Mouse (Mus musculus) MEL (cell line): Measurements from ENCODE around the gene Tmem29.
A peak's percentile ranks its signal among the peaks of the same experiment; 100 is the strongest.

ENCODE experiments used
- CTCF ChIP-seq, 3 experiments: IDR thresholded peaks in 2 of 3; conservative IDR thresholded peaks in 1 of 3; 2 replicates each; pipeline ENCODE4 v1.5.1; 2011 to 2012; ENCODE audit warnings: low read length in 3 of 3, low read depth in 2 of 3, mild to moderate bottlenecking in 2 of 3, improper control_type of control experiment in 1 of 3, inconsistent platforms in 1 of 3, mixed read lengths in 1 of 3, moderate library complexity in 1 of 3; ENCODE audit not compliant: control insufficient read depth in 1 of 3, insufficient read depth in 1 of 3, poor library complexity in 1 of 3, severe bottlenecking in 1 of 3
- EP300 ChIP-seq, 2 experiments: IDR thresholded peaks; 2 replicates each; pipeline ENCODE4 v1.6.1; 2011; ENCODE audit warnings: improper control_type of control experiment in 2 of 2, low read length in 2 of 2, low read depth in 1 of 2, mild to moderate bottlenecking in 1 of 2
- ETS1 ChIP-seq: IDR thresholded peaks from 2 replicates; pipeline ENCODE4 v1.6.1; 2012; ENCODE audit warnings: low read depth, mild to moderate bottlenecking, inconsistent platforms, low read length, improper control_type of control experiment, moderate library complexity
- JUND ChIP-seq: IDR thresholded peaks from 2 replicates; pipeline ENCODE4 v1.6.1; 2011; ENCODE audit warnings: low read depth, mild to moderate bottlenecking, improper control_type of control experiment, low read length
- MXI1 ChIP-seq: IDR thresholded peaks from 2 replicates; pipeline ENCODE4 v1.6.1; 2011; ENCODE audit warnings: mild to moderate bottlenecking, low read depth, low read length, improper control_type of control experiment
- POLR2A ChIP-seq, 2 experiments: IDR thresholded peaks; 2 replicates each; pipeline ENCODE4 v1.6.1; 2011 to 2012; ENCODE audit warnings: low read length in 2 of 2, mild to moderate bottlenecking in 2 of 2, control low read depth in 1 of 2, improper control_type of control experiment in 1 of 2, low read depth in 1 of 2, moderate library complexity in 1 of 2; ENCODE audit not compliant: control insufficient read depth in 1 of 2, insufficient read depth in 1 of 2, poor library complexity in 1 of 2
- ZKSCAN1 ChIP-seq: IDR thresholded peaks from 2 replicates; pipeline ENCODE4 v1.6.1; 2012; ENCODE audit warnings: low read depth, mild to moderate bottlenecking, inconsistent platforms, low read length, improper control_type of control experiment, moderate library complexity

GRCm38 (mm10) chrX:150458766-150459350, at the start of gene Tmem29:
- TF ChIP-seq MXI1 (no peak), CTCF (IDR thresholded peaks at IDR 0.05 in 2 of 3, conservative IDR thresholded peaks at IDR 0.05 in 1 of 3; ENCODE audit: control insufficient read depth in 1 of 3, insufficient read depth in 1 of 3, low read depth in 2 of 3, low read length in 3 of 3, poor library complexity in 1 of 3, severe bottlenecking in 1 of 3) (peak; percentile 37 to 81 (median 80)), ZKSCAN1 (peak; percentile 91; the same call in 1 of the 2 replicates), ETS1 (peak; percentile 98), EP300 (IDR thresholded peaks at IDR 0.05; ENCODE audit: low read depth in 1 of 2, low read length in 2 of 2) (peak; percentile 80 to 84), POLR2A (IDR thresholded peaks at IDR 0.05; ENCODE audit: control insufficient read depth in 1 of 2, insufficient read depth in 1 of 2, low read depth in 1 of 2, low read length in 2 of 2, poor library complexity in 1 of 2) (peak in 1 of 2 experiments; percentile 76; a peak in 2 of 4 replicates), JUND (peak; percentile 71; the same call in 1 of the 2 replicates)
